Mouse (Mus musculus) lung, postnatal 4 days (tissue): Measurements from ENCODE around the gene Zfp988.
"Not testable (repeated sequence)": the region's sequence is repeated elsewhere in the genome, so short reads cannot be mapped to it uniquely, and the experiment has no call there.

Experiments used
- DNase-seq, 2 experiments: peaks; one replicate each; pipeline ENCODE4 v3.0.0; 2021

Gene Zfp988

DNA sequence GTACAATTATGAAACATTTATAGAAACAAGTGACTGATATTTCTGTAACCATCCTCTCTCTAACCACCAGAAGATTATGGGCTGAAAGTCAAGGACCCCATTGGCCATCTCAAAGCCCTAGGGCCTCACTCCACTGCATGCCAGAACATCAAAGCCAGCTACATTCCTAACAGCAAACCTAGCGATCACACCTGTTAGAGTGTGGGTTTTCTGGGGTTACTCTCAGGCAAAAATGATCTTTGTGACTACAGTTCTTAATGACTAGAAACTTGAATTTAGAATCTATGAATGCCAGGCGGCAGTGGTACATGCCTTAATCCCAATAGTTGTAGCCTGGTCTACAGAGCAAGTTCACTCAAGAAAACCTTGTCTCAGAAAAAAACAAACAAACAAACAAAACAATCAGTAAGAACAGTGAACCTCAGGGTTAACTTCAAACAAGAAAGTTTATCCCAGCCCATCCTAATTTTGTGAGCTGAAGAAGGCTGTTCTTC lies 39.6 kb downstream of the Zfp988 start:
- DNase-seq: not testable (repeated sequence)

DNA sequence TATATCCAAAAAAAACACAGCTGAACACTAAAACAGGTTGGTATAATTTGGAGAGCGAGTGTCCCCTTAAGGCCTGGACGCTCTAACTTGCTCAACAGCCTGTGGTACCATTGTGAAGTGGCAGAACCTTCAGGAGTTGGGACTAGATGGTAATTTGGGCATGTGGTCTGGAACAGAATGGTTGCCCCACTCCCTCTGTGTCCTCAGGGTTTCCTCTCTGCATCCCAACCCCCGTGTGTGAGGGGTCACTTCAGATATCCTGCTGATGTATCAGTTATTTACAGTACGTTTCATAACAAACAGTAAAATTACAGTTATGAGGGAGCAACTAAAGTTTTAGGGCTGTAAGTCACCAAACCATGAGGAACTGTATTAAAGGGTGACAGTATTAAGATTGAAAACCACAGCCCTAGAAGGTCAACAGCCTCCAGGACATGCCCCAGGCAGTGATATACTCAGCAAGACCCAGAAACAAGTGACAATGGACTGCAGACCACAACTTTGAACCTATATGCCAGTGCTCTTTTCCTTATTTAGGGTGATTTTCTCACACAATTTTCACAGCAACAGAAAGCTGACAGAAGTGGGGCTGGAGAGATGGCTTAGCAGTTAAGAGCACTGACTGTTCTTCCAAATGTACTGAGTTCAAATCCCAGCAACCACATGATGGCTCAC lies 41.0 kb downstream of the Zfp988 start:
- DNase-seq: not testable (repeated sequence)

DNA sequence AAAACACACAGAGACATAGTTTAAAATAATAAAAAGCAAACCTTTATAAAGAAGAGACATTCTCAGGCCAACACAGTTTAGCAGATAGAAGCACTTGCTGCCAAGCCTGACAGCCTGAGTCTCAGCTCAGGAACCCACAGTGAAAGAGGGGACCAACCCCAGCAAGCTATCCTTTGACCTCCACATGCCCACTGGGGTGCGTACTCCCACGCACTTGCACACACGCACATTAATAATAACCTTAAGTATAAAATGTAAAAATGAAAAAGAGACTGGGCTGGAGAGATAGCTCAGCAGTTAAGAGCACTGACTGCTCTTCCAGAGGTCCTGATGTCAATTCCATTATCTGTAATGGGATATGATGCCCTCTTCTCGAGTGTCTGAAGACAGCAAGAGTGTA lies 41.8 kb downstream of the Zfp988 start:
- DNase-seq: not testable (repeated sequence)

DNA sequence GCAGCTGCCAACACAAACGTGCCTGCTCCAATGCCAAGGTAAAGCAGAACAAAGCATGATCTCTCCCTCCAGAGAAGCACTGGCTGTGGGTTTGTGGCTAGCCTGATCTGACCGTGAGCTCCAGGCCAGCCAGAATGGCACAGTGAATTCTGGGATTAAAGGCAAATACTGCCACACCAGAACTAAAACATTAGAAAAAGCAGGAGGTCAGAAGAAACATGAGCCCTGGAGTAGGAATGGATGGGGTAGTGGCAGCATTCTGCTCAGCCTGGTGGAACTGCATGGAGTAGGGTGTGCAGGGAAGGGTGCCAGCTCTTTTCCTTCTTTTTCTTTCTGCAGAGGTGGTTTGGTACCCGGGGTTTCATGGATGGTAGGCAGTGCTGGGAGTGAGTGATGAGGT lies 42.4 kb downstream of the Zfp988 start:
- DNase-seq: not testable (repeated sequence)

DNA sequence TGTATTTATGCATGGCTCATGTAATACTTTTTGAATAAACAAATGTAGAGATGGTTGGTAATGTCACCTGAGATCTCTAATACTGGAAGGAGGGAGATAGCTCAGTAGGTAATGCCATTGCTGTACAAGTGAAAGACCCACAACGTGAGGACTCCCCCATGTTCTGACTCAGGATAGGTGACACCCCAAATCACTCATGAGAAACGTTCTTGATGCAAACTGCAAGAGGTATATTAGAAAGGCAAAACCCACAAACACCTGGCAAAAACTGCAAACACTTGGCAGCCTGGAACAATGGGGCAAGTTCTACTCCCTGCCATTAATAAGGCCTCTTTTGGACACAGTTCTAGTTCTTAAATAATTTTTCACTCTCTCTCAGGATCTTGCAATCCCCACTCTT lies 42.9 kb downstream of the Zfp988 start:
- not testable (repeated sequence) for DNase-seq

DNA sequence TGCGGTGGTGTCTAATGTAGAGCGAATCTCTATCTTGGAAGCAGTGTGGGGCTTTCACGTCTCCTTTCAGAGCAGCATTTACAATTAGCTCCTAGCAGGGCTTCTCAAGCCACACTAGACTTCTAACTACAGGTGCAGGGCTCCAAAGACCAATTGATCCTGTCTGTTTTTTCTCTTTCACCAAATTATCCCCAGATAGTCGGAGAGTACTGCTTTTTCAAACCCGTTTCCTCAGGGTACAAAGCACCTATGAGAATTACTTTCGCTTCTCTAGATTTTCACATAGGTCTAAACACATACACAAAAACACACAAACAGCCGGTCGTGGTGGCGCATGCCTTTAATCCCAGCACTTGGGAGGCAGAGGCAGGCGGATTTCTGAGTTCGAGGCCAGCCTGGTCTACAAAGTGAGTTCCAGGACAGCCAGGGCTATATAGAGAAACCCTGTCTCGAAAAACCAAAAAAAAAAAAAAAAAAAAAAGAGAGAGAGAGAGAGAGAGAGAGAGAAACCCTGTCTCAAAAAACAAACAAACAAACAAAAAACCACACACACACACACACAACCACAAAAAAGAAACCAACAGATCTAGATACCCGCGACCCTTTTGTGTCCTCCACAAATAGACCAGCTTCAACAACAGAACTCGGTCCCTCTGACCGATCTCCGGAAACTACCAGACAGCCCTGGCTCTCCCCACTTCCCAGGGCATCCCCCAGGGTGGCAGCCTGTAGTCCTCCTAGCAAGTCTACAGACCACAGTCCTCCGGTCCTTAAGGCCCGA lies 43.6 kb downstream of the Zfp988 start:
- peak in 1 of 2 experiments; percentile 34 for DNase-seq

DNA sequence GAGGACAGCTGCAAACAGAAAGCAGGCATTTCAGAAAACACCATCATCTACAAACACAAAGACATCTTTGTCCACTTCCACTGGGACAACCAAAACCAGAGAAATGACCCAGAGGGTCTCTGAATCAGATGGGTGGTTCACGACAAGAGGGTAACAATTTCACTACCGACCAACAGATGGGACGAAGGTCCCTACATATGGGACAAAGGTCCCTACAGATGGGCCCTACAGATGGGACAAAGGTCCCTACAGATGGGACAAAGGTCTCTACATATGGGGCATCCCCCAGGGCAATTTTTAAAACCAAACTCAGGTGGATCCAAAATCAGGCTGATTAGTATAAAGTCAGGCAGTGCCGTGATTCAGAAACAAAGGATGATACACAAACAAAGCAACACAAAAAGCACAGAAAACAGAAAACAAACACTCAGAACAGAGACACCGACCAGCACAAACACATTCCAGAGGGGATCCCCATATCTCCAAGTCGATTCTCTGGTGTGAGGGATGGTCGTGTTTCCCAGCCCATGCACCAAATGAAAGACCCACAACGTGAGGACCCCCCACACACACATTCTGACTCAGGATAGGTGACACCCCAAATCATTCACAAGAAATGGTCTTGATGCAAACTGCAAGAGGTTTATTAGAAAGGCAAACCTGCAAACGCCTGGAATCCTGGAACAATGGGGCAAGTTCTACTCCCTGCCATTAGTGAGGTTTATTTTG lies 44.4 kb downstream of the Zfp988 start:
- not testable (repeated sequence) for DNase-seq

DNA sequence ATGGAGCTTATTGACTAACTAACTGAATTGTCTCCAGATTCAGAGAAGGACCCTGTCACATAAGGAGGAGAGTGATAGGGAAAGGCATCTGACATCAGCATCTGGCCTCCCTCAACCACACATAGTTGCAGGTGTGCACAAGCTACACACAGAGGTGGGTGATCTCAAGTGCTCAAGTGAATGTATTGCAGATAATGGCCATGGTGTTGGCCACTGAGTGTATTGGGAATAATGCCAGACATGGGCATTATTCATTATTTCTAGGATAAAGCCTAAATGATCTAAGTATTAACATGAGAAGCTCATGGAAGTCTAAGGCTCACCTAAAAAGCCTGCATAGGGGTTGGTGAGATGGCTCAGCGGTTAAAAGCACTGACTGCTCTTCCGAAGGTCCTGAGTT lies 45.1 kb downstream of the Zfp988 start:
- not testable (repeated sequence) for DNase-seq

DNA sequence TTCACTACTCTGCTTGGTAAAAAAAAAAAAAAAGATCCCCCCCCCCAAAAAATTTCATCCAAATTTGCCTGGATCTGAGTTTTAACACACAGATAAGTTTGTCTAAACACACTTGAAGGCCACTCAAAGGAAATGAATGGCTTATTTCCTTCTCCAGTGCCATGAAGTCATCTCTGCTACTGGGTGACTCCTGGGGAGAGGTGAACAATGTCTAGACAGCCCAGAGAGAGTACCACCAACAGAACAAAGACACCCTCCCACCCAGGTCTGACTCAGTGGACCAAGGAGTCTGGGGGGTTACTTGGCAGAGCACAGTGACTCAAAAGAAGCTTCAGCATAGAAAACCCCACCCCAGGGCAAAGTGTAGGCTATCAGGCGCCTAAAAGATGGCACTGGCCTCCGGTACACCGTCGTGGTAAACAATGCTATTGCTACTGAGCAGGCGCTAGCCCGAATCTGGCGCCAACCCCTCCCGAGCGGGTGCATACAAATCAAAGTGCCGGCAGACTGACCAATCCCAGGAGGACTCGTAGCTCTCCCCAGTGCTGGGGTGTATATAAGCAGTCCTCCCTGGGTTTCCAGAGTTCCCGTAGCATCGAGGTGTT lies 46.0 kb downstream of the Zfp988 start:
- not testable (repeated sequence) for DNase-seq

DNA sequence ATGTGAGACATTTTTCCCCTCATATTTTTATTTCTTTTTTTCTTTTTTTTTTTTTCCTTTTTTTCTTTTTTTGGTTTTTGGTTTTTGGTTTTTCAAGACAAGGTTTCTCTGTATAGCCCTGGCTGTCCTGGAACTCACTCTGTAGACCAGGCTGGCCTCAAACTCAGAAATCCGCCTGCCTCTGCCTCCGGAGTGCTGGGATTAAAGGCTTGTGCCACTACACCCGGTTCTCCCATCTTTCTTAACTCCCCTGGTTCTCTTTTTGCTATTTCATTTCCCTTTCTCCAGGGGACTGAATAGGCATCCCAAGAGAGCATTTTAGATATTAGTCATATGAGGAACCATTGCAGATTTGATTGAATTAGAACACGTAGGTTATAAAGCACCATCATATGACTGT lies 48.2 kb downstream of the Zfp988 start:
- not testable (repeated sequence) for DNase-seq

DNA sequence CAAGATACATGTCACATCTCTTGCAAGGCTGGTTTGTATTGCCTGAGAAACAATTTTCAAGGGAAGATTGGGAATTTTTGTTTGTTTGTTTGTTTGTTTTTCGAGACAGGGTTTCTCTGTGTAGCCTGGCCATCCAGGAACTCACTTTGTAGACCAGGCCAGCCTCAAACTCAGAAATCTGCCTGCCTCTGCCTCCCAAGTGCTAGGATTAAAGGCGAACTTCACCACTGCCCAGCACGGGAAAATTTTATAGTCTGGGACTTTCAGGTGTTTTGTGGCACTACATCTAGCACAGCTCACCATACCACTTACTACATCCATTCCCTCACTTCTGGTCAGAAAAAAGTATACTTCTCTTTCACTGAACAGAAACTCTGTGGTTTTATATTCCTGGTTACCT lies 50.6 kb downstream of the Zfp988 start:
- DNase-seq: not testable (repeated sequence)

DNA sequence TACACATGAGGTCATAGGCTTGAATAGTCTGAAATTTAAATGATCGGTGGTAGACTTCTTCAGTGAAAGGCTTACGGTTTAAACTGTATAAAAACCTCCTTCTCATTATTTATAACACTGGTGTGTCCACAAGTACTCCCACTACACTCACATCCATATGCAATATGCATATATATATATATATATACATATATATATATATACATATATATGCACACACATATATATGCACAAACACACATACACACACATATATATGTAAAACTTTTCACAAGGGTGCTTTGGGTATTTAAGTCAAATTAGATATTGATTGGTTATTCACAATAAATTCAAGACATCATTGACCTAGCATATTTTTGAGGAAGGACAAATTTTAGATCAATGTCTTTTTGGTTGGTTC lies 51.7 kb downstream of the Zfp988 start:
- DNase-seq: not testable (repeated sequence)

DNA sequence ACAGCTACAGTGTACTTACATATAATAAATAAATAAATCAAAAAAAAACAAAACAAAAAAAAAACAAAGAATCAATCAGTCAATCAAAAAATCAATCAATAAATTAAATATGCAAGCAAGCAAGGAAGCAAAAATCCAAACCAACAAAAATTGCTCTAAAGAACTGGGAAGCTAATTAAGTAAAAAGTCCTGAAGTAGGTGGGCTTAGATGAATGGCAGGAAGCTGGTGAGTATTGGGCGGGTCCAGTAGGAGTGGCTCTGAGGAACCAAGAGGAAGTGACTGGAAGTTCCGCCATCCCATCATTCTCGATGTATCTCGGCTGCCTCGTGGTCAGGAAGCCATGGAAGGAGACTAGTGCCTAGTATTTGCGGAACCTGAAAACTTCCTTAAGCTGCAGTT lies 55.5 kb downstream of the Zfp988 start, which contains the start of gene Zfp978:
TSS of gene Zfp978 (plus strand) at position 301 of the 400 bp plus-strand sequence.
- not testable (repeated sequence) for DNase-seq

DNA sequence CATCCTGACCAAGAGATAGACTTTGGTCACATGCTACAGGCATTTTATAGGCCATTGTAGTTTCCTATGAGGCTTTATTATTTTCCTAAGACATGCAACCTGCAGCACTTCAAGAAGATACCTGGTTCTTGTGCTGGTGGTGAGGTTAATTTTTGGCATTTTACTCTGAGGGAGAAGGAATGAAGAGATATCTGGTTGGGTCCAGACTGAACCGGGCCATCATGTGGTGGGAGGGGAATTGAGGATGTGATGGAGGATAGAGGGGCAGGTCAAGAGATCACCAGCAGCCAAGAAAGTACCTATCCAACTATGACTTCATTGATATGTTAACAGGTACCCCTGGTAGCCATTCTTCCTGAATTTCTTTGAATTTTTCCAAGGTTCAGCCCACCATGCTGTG lies 56.4 kb downstream of the Zfp988 start:
- DNase-seq: not testable (repeated sequence)

DNA sequence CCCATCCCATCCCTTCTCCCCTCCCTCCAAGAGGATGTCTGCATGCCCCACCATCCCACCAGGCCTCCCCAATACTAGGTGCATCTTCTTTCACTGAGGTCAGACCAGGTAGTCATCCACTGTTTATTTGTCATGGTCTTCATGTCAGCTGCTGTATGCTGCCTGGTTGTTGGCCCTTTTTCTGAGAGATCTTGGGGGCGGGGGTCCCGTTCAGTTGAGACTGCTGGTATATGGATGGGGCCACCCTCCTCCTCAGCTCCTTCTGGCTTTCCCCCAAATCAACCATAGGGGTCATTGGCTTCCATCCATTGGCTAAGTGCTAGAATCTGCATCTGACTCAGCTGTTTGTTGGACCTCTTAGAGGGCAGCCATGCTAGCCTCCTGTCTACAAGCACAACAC lies 64.1 kb downstream of the Zfp988 start:
- DNase-seq: not testable (repeated sequence)

DNA sequence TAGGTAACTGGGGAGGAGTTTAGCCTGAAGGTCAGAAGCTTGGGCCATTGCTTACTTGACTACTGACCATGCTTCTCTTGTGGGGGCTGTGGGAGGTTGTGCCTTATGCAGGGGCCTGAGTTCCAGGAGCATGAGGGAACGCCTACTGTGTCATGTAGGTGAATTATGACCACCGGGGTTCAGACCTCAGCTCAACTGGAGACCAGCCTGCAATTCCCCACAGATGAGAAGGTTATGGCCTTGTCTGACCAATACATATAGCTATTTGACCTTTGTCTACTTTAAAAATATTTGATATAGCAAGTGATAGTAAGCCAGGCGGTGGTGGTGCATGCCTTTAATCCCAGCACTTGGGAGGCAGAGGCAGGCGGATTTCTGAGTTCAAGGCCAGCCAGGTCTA lies 77.7 kb downstream of the Zfp988 start:
- not testable (repeated sequence) for DNase-seq
